Mouse (Mus musculus): Measurements from ENCODE around the gene Ltbp1.

Gene Ltbp1

GRCm38 (mm10) chr17:75005685-75006680, 615 bp downstream of the Ltbp1 start:
- no peak for DNase-seq (ENCODE audit: low spot score)

- DNase-seq (ENCODE audit: low spot score), result no peak
Measured at GRCm38 (mm10) chr17:75010955-75011354, 5.6 kb downstream of the Ltbp1 start.

DNA sequence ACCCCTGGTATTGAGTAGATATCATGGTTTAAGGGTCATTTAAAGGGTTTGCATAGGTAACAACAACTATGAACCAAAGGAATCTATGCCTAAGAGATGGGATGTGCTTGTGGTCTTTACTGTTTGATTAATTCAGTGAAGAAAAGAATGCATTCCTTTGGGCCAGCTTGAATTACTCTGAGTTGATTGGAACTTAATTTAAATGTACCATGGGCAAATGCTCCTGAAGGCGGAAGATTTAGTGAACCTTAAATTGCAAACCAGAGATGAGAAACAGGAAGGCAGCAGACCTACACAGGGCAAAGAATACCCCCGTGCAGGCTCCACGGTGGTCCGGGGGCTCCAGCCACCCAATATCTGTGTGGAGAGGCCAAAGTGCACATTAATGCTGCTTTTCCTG, 7.8 kb downstream of the Ltbp1 start:
- no peak for DNase-seq (ENCODE audit: low spot score)

DNA sequence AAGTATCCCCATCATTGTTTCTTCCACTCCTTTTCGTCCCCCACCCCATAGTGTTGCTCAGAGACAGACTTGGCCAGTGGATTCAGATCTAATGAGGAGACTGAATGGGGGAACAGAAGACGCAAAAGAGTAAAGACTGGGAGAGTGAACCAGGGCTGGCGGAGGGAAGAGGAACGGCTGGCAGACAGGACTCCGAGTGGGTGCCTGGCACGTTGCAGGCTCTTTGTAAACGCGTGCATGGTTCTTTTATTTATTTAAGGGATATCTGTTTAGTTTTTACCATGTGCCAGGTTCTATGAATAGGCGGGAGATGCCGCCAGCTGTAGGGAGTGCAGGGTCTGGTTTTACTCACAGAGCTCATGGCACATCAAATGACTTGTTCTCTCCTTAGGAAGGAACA, 8.5 kb downstream of the Ltbp1 start:
- no peak for DNase-seq (ENCODE audit: low spot score)

GRCm38 (mm10) chr17:75014601-75015356, 9.4 kb downstream of the Ltbp1 start:
- DNase-seq (ENCODE audit: low spot score), result no peak

DNA sequence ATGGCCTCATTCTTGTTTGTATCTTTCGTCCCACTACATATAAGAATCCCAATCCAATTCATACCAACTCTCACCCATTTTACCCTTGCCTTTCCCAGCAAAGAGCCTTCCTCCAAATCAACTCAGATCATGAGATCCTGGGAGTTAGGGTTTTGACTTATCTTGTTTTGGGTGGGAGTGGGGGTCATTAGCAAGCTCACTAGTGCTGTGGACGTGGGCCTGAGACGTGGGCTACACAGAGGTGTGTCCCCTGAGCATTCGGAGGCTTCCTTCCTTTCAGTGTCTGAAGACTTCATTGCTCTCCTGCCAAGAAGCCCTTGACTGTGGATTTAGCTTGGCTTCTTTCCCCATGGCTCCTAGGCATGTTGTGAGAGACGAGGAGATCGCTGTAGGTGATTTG, 10.2 kb downstream of the Ltbp1 start:
- no peak for DNase-seq (ENCODE audit: low spot score)

DNA sequence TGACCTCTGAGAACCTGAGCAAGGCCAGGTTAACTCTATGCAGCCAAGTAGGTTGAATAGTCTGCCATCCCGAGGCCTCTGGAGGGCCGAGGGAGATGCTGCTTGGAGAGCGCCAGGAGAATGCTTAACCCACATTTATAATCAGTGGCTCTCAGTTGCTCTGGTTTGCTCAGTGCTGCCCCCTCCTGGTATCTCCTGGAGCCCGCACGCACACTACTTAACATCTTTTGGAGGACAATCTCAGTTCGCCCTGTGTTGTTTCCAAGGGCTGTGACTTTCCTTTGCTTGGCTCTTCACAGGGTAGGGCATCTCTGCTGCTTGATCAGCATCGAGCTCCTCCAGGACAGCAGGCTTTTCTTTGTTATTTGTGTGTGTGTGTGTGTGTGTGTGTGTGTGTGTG, 12.1 kb downstream of the Ltbp1 start:
- no peak for DNase-seq (ENCODE audit: low spot score)

- DNase-seq (ENCODE audit: low spot score), result no peak
Measured at GRCm38 (mm10) chr17:75018142-75018541, 12.8 kb downstream of the Ltbp1 start.

DNA sequence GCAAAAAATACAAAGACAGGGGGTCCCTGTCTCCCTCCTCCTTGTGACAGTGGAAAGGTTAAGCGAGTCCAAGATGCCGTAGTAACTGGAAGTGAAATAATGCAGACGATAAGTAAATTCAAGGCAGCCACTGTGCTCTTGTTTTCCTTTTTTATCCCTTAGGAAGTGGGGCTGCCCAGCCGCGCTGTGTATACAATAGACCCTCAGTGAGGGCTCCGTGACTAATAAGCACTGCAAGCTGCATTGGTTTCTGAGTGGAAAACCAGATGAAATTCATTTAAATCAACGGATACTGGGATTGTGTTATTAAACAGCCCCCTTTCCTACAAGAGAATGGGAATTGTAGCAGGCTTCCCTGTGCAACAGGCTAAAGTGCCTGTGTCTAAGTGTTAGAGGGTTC, 14.7 kb downstream of the Ltbp1 start:
- DNase-seq (ENCODE audit: low spot score), result no peak

- DNase-seq (ENCODE audit: low spot score), result no peak
Measured at GRCm38 (mm10) chr17:75020619-75021018, 15.3 kb downstream of the Ltbp1 start.

- DNase-seq (ENCODE audit: low spot score), result no peak
Measured at GRCm38 (mm10) chr17:75027358-75028131, 22.2 kb downstream of the Ltbp1 start.

DNA sequence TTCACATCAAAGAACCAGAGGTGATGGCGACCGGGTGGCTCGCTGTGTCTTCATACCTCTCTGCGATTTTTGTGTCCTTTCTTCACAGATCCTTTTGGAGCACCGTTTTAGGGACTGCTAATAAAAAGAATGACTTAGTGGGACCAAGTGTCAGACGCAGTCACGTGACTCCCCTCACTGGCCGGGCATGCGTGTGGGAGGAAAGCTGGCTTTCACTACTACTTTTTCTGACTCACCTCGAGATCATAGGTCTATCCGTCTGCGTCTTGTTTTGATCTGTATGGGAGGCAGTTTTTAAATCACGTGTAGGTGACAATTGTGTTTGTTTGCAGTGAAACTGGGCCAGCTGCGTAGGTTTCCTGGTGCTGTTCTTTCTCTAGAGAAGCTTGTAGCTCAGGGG, 28.0 kb downstream of the Ltbp1 start:
- no peak for DNase-seq (ENCODE audit: low spot score)

DNA sequence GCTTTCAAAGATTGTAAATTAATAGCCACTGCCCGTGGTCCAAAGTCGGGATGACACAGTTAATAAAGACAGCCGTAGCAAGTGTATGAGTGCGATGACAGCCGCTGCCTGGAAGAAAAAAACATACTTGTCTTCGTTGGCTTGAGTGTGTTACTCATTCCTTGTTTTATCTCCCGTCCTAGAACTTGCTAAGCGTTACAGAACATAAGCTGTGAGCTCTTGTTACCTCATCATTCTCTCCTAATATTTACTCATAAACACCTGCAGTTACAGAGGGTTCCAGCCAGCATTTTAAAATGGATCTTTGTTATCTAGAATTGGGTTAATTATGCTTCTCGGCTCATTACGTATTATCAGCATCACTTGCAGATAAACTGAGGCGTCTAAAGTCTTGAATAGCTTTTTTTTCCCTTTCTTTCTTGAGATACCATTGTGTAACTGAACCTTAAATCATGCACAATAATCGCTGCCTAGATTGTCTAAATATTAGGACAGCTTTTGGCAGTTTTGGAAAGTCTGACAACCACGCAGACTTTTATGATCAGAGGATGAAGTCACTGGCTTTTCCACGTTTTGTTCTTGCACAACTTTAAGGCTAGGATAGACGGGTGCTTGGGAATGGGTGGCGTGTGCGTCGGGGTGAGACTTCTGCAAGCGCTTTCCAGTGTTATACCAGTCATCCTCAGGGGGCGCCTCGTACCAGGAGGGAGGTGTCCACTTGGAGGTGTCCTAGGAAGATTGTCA, 28.7 kb downstream of the Ltbp1 start:
- DNase-seq (ENCODE audit: low spot score), result no peak

- no peak for DNase-seq (ENCODE audit: low spot score)
Measured at GRCm38 (mm10) chr17:75036881-75037280, 31.5 kb downstream of the Ltbp1 start.

DNA sequence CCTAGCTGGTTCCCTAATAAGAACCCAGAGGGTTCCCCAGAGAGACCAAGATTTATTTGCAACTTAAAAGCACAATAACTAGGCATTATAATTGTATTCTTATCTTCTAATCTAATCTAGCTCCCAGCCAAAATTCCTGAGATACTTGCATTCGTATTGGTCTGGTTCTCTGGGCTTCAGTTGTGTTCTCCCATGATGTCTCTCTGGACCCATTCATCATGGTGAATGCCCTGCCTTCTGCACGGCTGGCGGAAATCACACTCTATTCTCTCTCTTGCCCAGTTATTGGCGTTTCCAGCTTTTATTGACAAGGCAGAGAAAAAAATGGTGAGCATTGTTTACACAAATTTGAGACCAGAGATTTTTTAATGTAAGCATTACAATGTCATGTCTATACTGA, 33.6 kb downstream of the Ltbp1 start:
- DNase-seq (ENCODE audit: low spot score), result no peak

DNA sequence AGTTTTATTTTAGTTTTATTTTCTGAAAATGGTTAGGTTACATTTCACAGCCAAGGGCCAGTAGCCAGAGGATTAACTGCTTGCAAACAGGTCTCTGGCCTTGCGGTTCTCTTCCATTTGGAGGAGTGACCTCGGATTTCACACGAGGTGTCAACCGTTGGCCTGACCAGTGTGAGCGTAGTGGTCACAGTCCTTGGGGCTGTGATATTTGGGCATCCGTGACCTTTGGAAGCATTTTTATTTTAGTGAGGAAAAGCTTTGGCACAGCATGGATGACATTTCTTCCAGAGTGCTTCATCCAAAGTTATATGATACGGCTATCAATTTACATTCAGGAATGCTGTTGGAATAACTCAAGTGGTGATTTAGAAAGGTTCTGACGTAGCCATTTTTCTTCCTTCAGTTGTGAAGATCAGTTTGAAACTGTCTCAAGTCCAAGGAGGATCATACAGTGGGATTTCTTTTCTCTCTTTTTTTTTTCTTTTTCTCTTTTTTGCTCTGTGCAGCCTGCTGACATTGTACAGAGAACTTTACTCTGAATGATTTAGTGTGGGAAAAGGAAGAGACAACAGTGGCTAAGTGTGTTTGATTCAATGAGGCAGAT, 44.1 kb downstream of the Ltbp1 start:
- no peak for DNase-seq (ENCODE audit: low spot score)

- no peak for DNase-seq (ENCODE audit: low spot score)
Measured at GRCm38 (mm10) chr17:75051440-75051925, 46.1 kb downstream of the Ltbp1 start.

GRCm38 (mm10) chr17:75055235-75055634, 49.9 kb downstream of the Ltbp1 start:
- DNase-seq (ENCODE audit: low spot score), result no peak

GRCm38 (mm10) chr17:75055961-75056360, 50.6 kb downstream of the Ltbp1 start:
- no peak for DNase-seq (ENCODE audit: low spot score)

DNA sequence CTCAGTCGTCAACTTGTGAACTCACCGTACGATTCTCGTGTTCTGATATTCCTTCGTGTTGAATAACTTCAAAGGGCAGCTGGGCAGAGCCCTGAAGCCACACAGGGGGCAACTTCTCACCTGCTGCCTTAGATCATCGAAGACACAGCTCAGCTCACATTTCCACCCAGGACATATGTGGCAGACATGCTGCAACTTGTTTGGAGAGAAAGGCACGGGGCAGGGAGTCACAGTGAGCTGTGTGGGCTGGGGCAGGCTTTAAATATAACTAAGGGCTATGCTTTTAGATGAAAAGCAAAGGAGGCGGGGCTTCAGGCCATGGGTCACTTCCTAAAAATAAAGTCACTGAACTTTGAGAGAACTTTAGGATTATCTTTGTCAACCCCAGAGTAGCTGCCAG, 51.3 kb downstream of the Ltbp1 start:
- DNase-seq (ENCODE audit: low spot score), result no peak

DNA sequence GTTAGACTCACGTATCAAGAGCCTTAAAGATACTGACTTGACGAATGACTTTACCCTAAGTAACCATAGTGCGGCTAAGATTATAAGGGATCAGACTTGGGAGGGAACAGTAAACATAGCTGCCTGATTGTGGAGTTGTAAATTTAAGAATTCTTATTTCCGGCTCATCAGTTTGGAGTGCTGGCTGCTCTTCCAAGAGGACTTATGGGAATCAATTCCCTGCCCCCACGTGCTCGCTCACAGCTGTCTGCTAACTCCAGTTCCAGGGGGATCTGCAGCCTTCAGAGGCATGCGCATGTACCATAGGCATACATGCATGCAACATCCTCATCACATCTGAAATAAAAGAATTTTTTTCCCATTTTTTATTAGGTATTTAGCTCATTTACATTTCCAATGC, 61.0 kb downstream of the Ltbp1 start:
- DNase-seq (ENCODE audit: low spot score), result no peak
